Mouse (Mus musculus): ENCODE results near the gene Wbp2. TPM values are rescaled to one million over a fixed set of nuclear protein-coding genes. Genes with fewer than 3 reads are reported as not detected.

Wbp2 gene
- total RNA-seq, 1 experiment from 2014 or later: 195 TPM

DNA sequence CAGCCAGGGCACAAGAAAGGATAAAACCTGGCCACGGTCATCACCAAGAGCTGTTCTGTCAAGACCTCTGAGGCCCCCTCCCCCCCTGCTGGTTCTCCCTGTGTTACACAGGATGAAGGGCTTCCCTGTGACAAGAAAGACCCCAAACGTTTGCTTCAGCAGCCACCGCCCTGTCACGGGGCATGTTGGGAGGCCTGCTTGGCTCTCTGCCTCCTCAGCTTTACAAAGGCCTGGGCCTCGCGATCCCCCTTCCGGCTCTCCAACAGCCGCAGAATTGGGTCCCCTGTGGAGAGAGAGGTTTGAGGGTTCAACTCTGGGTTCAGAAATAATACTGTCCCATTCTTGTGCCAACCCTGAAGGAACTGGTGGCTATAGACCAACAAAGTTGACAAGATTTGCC lies 24.3 kb downstream of the Wbp2 start:
- DNase-seq: no peak

DNA sequence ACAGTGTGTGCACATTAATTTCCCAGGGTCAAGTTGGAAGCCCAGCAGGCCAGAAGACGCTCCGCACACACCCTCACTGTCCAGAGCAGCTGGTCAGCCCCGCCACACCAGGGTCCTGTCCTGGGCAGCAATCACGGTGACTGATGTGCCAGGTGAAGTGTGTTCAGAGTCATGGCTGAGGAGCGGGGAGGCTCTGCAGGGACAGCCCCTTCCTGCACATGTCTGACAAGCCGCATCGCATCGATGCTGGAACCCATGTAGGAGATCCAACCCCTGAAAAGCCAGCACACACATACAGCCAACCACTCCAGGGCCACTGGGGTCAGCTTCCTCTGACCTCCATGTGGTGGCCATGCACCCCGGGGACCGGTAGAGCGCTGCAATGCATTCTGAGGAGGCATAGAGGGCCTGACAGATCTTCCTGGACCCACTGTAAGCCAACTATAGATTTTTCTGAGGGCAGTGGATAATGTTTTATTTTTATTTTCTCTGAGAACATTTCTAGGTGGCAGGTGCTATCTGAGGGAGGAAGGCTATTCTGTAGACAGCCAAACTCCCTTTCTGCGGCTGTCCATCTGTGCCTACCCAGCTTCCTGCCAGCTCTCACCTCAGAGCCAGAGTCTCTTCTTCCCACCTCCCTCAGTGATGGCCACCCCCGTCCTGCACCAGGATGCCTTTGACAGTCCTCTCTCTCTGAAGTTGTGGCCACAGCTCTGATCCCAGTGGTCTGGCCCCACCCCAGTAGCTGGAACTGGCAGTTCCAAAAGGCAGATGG lies 25.0 kb downstream of the Wbp2 start:
- no peak for DNase-seq

DNA sequence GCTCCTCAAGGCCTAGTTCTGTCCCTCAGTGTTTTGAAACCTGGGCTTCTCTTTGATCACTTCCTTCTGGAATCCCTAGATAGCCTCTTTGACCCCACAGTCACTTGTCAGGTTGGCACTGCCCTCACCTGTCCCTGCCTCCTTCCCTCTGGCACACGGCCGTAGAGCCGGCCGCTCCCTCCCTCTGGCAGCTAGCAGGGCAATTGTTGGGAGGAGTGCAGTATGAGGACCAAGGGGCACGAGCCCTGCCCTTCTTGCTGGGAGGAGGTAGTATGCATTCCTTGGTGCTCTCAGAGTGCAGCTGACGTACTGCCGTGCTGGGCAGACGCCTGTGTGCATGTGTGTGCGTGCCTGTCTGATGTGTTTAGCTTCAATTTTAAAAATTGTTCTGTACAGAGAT lies 26.2 kb downstream of the Wbp2 start:
- DNase-seq: no peak

DNA sequence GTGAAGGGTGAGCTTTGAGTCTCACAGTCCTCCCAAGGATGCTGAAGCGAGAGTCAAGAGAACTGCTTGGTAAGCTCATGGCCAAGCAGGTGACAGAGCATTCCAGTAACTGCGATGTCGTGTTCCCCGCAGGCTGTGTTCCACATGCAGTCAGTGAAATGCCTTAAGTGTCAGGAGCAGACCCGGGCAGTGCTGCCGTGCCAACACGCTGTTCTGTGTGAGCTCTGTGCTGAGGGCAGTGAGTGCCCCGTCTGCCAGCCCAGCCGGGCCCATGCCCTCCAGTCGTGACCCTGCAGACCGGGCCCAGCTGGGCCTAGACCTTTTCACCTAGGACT lies 27.1 kb downstream of the Wbp2 start:
- DNase-seq: no peak

DNA sequence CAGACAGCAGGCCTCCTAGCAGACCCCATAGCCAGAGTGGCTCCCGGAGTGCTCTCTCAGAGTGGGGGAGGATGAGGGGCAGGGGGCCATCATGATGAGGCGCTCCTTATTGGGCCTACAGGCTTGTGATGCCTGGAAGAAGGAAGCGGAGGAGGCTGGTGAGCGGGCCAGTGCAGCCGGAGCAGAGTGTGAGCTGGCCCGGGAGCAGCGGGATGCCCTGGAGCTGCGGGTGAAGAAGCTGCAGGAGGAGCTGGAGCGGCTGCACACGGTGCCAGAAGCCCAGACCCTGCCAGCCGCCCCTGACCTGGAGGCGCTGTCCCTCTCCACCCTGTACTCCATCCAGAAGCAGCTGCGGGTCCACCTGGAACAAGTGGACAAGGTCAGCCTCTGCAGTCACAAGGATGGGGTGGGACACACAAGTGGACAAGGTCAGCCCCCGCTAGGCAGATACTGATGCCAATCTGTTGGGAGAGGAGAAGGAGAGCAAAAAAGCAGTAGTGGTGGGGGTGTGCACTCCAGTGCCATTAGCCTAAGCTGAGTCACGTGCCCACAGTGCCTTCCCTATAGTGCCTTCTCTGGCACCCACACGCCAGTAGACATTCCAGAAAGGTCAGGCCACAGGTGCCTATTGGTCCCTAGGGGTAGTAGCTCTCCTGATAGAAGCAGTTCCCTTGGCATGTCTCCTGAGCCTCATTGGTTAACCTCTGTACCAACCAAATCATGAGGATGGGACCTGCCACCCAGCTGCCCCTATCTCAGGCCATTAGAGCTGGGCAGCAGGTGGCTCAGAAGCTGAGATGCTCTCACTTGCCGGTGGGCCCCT lies 27.7 kb downstream of the Wbp2 start:
- no peak for DNase-seq

DNA sequence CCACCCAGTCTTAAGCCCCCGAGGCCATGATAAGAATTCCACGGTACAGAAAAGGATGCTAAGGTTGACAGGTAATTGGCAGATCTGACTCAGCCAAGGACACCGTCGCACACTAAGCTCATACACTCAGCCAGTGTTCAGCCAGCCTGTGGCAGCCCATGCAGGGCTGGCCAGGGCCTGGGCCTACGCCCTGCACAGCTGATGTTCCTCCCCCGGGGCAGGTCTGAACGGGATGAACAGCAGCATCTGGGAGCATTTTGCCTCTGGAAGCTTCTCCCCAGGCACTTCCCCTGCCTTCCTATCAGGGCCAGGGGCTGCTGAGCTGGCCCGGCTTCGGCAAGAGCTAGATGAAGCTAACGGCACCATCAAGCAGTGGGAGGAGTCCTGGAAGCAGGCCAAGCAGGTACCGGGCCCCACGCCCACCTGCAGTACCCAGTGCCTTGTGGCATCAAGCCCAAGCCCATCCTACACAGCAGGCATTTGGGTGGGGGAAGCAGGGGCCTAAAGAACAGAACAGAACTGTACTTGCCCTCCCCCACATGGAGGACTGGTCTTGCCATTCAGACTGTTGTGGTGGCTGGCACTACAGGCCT lies 28.7 kb downstream of the Wbp2 start:
- DNase-seq: no peak

- DNase-seq: no peak
These were observed 29.4 kb downstream of the Wbp2 start for GRCm38 (mm10) chr11:116057237-116057881.

- no peak for DNase-seq
These were observed 30.9 kb downstream of the Wbp2 start for GRCm38 (mm10) chr11:116055873-116056272.

DNA sequence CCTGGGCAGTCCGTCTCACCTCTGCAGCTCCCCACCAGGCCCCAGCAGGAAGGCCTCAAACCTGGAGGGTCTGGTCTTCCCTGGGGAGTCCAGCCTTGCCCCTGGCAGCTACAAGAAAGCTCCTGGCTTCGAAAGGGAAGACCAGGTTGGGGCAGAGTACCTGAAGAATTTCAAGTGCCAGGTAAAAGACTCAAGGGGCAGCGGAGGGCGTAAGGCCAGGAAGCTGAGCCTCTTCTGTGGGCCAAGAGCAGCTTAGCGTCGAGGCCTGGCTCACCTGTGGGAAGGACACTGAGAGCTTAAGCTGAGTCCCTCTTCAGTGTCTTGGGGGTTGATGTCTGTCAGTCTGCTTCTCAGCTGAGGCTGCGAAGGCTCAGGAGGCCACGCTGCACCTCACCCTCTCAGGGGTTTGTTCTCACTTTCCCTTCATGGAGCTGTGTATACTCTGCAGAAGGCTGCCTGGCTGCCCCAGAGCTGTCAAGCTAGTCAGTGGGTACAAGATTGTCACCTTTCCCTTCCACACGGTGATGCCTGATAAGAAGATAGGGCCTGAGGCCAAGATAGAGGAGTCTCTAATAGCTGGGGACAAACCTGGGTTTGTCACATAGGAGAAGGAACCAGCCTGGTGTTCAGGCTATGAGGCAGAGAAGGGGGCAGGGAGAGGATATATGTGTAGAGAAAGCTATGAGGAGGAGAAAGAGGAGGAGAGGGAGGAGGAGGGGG lies 33.1 kb downstream of the Wbp2 start:
- no peak for DNase-seq

DNA sequence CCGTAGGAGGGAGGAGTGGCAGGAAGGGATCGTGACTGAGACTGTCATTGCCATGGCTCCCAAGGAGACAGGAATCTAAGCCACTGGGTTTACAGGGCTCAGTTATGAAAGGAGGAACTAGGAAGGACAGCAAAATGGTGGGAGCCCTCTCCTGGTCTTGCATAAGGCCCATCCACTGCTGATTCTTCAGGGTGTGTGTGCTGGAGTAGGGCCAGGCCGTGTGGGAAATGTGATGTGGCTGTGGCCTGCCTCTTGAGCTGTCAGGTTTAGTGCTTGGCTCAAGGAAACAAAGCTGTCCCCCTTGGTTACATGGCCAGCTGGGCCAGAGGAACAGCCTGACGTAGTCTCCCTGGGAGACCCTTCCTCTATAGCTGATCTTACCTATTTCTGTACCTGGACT lies 36.6 kb downstream of the Wbp2 start:
- DNase-seq: no peak

- no peak for DNase-seq
These were observed 37.2 kb downstream of the Wbp2 start for GRCm38 (mm10) chr11:116049610-116050009.

DNA sequence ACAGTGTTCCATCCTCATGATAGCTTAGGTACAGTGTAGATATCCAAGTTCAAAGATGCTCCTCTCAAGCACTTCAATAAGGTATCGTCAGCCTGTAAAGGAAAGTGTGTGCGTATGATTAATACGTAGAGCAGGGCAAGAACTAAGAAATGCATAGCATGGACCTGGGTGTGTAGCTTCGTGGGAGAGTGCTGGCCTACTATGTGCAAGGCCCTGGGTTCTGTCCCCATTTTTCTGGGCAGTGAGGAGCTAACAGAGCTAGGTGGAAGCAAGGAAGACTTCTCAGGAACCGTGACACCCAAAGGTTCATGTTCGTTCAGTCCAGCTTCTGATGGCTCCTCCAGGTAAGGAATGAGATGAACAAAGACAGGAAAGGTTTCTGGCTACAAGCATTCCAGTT lies 41.6 kb downstream of the Wbp2 start:
- no peak for DNase-seq

- DNase-seq: no peak
These were observed 43.5 kb downstream of the Wbp2 start for GRCm38 (mm10) chr11:116043286-116043685.

- no peak for DNase-seq
These were observed 44.2 kb downstream of the Wbp2 start for GRCm38 (mm10) chr11:116042372-116043138.

DNA sequence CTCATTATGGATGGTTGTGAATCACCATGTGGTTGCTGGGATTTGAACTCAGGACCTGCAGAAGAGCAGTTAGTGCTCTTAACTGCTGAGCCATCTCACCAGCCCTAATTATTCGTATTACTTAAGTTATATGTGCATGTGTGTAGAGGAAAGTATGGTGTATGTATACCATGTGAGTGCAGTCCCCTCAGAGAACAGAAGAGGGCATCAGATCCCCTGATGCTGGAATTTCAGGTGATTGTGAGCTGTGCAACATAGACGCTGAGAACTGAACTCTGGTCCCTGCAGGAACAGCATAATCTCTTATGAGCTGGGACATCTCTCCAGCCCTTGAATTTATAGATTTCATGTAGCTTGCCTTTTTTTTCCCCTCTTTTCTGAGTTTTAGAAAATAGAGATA lies 45.0 kb downstream of the Wbp2 start:
- no peak for DNase-seq

- no peak for DNase-seq
These were observed 46.2 kb downstream of the Wbp2 start for GRCm38 (mm10) chr11:116040593-116040992.

DNA sequence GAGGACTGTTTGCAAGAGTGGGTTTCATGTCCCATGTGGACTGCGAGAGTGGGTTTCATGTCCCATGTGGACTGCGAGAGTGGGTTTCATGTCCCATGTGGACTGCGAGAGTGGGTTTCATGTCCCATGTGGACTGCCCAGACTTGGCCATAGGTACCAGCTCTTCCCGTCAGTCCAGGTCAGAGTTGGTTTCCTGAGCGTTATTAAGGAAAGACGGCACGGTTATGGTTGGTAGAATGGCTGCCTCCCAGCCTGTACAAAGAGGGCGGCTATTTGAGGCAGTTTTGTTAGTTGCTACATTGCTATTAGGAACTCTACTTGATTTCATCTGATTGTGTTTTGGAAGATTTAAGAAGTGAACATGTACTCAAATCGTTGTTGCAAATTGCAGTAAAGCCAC lies 49.0 kb downstream of the Wbp2 start:
- DNase-seq: no peak

GRCm38 (mm10) chr11:116036671-116037070 lies 50.1 kb downstream of the Wbp2 start:
- no peak for DNase-seq

- no peak for DNase-seq
These were observed 52.2 kb downstream of the Wbp2 start for GRCm38 (mm10) chr11:116034584-116034983.

DNA sequence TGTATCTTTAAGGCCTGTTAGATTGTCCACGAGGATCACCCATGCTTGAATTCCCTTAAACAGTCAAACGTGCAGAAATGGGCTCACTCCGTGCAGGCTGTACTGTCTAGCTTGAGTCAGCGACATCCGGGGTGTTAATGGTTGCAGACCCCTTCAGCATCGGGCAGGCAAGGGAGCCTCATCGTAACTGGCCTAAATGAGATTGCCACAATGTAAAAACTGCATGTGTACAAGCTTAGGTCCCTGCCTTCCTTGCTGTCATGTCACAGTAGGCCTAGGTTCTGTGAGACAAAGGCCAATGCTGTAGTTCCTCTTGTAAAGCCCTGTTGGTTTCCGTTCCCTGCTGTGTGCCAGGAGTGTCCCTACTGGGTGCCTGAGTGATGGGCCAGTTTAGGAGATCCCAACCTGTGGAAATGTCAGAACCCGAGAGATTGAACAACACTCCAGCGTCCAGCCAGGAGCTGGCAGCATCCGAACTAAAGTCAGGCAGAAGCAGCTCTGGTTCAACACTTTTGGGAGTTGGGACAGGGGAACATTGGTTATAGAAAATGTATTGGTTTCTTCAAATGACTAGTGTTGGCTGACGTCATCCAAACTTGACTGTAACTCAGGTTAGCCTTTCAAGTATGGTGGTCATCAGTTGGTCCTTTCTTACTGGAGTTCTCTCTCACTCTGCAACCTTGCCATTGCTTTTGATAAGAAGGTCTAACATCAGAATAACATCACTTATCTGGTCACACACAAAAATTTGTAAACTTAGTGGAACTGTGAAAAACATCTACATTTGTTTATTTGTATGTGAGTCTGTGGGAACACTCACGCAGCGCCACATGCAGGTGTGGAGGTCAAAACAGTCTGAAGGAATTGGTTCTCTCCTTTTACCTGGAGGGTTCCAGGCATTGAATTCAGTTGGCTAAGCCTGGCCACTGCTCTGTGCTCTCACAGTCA lies 55.6 kb downstream of the Wbp2 start:
- no peak for DNase-seq

All from adrenal gland, postnatal 25 days (tissue).